In genomic region chr6:37552760-37553159, GRCm38 (mm10) we compare ENCODE assay signal across 10 mouse cellular contexts. TPM values are rescaled to one million over a fixed set of nuclear protein-coding genes. Genes with fewer than 3 reads are reported as not detected.
DNase-seq lines count a peak whose midpoint lies in the region; ATAC-seq and TF ChIP-seq lines count a peak whose summit lies in the region.
"Had no signal": no experiment of that assay in that cellular context is flagged by ENCODE, and none has a peak within 500 bp of the region (broad histone marks: within the 10 kb centered on the region; RNA-seq: fewer than 3 reads in every experiment).

No protein-coding gene starts in this region.

- H3K4me2 ChIP-seq in liver, postnatal 0 days (ENCODE audit: low read depth, low read length), result no peak overlapping the region
- H3K4me2 ChIP-seq: embryonic facial prominence, embryonic 15.5 days; liver, embryonic 13.5 days had no signal

- intact Hi-C loops in left cerebral cortex, postnatal 14 days (cut with DNase I), result no loop called here
- intact Hi-C loops in left cerebral cortex, postnatal 36 days (cut with DNase I), result no loop called here
- intact Hi-C loops in left cerebral cortex, postnatal 10 days (cut with DNase I), result no loop called here

- 0 out of 2 replicates have a peak, but pooled peaks cover 2% of the 10 kb centered on the region for H3K9me3 ChIP-seq in ES-E14 (ENCODE audit: control insufficient read depth, insufficient read depth, low read depth, low read length)
- H3K9me3 ChIP-seq in liver, postnatal 0 days (ENCODE audit: low read length), result no peaks in the 10 kb centered on the region
- no peaks in the 10 kb centered on the region for H3K9me3 ChIP-seq in heart, embryonic 10.5 days
- H3K9me3 ChIP-seq: embryonic facial prominence, embryonic 15.5 days; liver, embryonic 13.5 days had no signal

- no peaks in the 10 kb centered on the region for H3K36me3 ChIP-seq in ES-E14 (ENCODE audit: control insufficient read depth, insufficient read depth, low read length, poor library complexity, severe bottlenecking)
- H3K36me3 ChIP-seq in liver, postnatal 0 days (replicated peaks; ENCODE audit: insufficient read depth, low read length), result 0 out of 2 replicates have a peak, but pooled peaks cover 12% of the 10 kb centered on the region
- H3K36me3 ChIP-seq in heart, embryonic 10.5 days, result no peaks in the 10 kb centered on the region
- H3K36me3 ChIP-seq: embryonic facial prominence, embryonic 15.5 days; liver, embryonic 13.5 days had no signal

- DNase-seq in left cerebral cortex, postnatal 14 days (ENCODE audit: low spot score in 2 of 2), result peak; percentile 17 to 38
- DNase-seq in left cerebral cortex, postnatal 36 days (ENCODE audit: low spot score in 2 of 2), result no peak
- DNase-seq in ES-E14 (ENCODE audit: low read depth, low spot score), result peak; percentile 51
- peak; percentile 5 for DNase-seq in brain, adult 2 months (ENCODE audit: low read depth, low spot score)
- peak; percentile 37 for DNase-seq in liver, postnatal 0 days
- DNase-seq in heart, embryonic 10.5 days (ENCODE audit: low spot score), result no peak
- DNase-seq in heart, adult 11 months, result no peak
- DNase-seq in left cerebral cortex, postnatal 10 days (ENCODE audit: extremely low spot score in 1 of 2, low spot score in 2 of 2), result no peak
- DNase-seq: liver, embryonic 13.5 days had no signal

- no peaks in the 10 kb centered on the region for H3K4me1 ChIP-seq in ES-E14 (ENCODE audit: control insufficient read depth in 2 of 2, insufficient read depth in 2 of 2, low read length in 2 of 2, poor library complexity in 1 of 2)
- H3K4me1 ChIP-seq in liver, postnatal 0 days (ENCODE audit: insufficient read depth), result no peaks in the 10 kb centered on the region
- no peaks in the 10 kb centered on the region for H3K4me1 ChIP-seq in heart, embryonic 10.5 days
- H3K4me1 ChIP-seq: embryonic facial prominence, embryonic 15.5 days; liver, embryonic 13.5 days had no signal

- no peak overlapping the region for H3K27ac ChIP-seq in ES-E14 (ENCODE audit: insufficient read depth, low read depth, low read length, poor library complexity, severe bottlenecking)
- no peak overlapping the region for H3K27ac ChIP-seq in liver, postnatal 0 days (ENCODE audit: low read depth)
- no peak overlapping the region for H3K27ac ChIP-seq in heart, embryonic 10.5 days
- H3K27ac ChIP-seq: embryonic facial prominence, embryonic 15.5 days; liver, embryonic 13.5 days had no signal

- no peak for TF ChIP-seq EP300 in liver, postnatal 0 days (IDR thresholded peaks at IDR 0.05; ENCODE audit: low read depth)

- TF ChIP-seq CTCF in liver, postnatal 0 days (IDR thresholded peaks at IDR 0.05; ENCODE audit: low read depth), result peak; percentile 63

- H3K9ac ChIP-seq in ES-E14 (ENCODE audit: insufficient read depth, low read depth, low read length, poor library complexity, severe bottlenecking), result no peak overlapping the region
- no peak overlapping the region for H3K9ac ChIP-seq in liver, postnatal 0 days (replicated peaks)
- H3K9ac ChIP-seq: embryonic facial prominence, embryonic 15.5 days; liver, embryonic 13.5 days had no signal

- in situ Hi-C loops in ES-E14 (cut with MboI; ENCODE audit: low sequenced_read_pairs in 2 of 2, unreplicated experiment in 2 of 2), result no loop called here

- no peaks in the 10 kb centered on the region for H3K27me3 ChIP-seq in liver, postnatal 0 days (ENCODE audit: insufficient read depth, low read length)
- H3K27me3 ChIP-seq in heart, embryonic 10.5 days (ENCODE audit: insufficient read depth, poor library complexity, severe bottlenecking), result no peaks in the 10 kb centered on the region
- H3K27me3 ChIP-seq: embryonic facial prominence, embryonic 15.5 days; liver, embryonic 13.5 days had no signal

- WGBS in liver, postnatal 0 days (ENCODE audit: insufficient replicate concordance), result 78% methylated on average over 2 of the region's 2 CpGs
- WGBS in heart, embryonic 10.5 days, result 75% methylated on average over 2 of the region's 2 CpGs

- no peak overlapping the region for H3K4me3 ChIP-seq in ES-E14 (ENCODE audit: insufficient read depth in 1 of 2, low read depth in 1 of 2, low read length in 2 of 2, poor library complexity in 1 of 2, severe bottlenecking in 1 of 2)
- H3K4me3 ChIP-seq in liver, postnatal 0 days (ENCODE audit: low read depth, low read length), result no peak overlapping the region
- H3K4me3 ChIP-seq in heart, embryonic 10.5 days, result no peak overlapping the region
- H3K4me3 ChIP-seq: embryonic facial prominence, embryonic 15.5 days; liver, embryonic 13.5 days had no signal

- no peak for ATAC-seq in liver, postnatal 0 days

TF ChIP-seq in ES-E14, 5 proteins besides CTCF, POLR2A, EP300 and RAD21:
- TF ChIP-seq ZC3H11A (IDR thresholded peaks at IDR 0.05; ENCODE audit: borderline replicate concordance, low read depth, low read length) (peak; percentile 34; the same call in 1 of the 2 replicates), CHD2 (IDR thresholded peaks at IDR 0.05; ENCODE audit: low read depth, low read length) (no peak), MAFK (IDR thresholded peaks at IDR 0.05; ENCODE audit: insufficient read depth, low read depth, low read length) (no peak)

RNA-seq across cellular contexts. Expression of gene Akr1d1, which starts 22.8 kb away (rescaled TPM):
- total RNA-seq in left cerebral cortex, postnatal 14 days (2021), result not detected
- not detected for total RNA-seq in left cerebral cortex, postnatal 36 days (2021)
- total RNA-seq in ES-E14 (2012; rRNA removed), result not detected in 2 replicates
- polyA plus RNA-seq in liver, postnatal 0 days (2015; fragmentation: Nextera tagmentation; extraction: Ambion mirVana), result 74.3 and 79.1 TPM in 2 replicates
- polyA plus RNA-seq in heart, embryonic 10.5 days (2016; fragmentation: Nextera tagmentation; extraction: Ambion mirVana), result not detected in 2 replicates
- total RNA-seq in left cerebral cortex, postnatal 10 days (2021), result not detected

Comparison
In these comparisons a context has a peak if more than half of its experiments do, and no peak if none do; other contexts are left out.
1. DNase-seq: peak in left cerebral cortex, postnatal 14 days (2 of 2), ES-E14 (single experiment), brain, adult 2 months (single experiment) and liver, postnatal 0 days (single experiment); none in left cerebral cortex, postnatal 36 days (0 of 2), heart, embryonic 10.5 days (single experiment), heart, adult 11 months (single experiment) and left cerebral cortex, postnatal 10 days (0 of 2).